Mouse (Mus musculus) hindbrain, embryonic 14.5 days (tissue): ENCODE data around the gene Cpsf6. TPM values are rescaled to one million over a fixed set of nuclear protein-coding genes. Genes with fewer than 3 reads are reported as not detected.
A peak's percentile ranks its signal among the peaks of the same experiment; 100 is the strongest.

Experiments used
- ATAC-seq: fragments of 200-750 bp; cut with Nextera tagmentation; 2 replicates; pipeline ENCODE4 v1.8.0; 2017; ENCODE audit warnings: moderate number of reproducible peaks, mild to moderate bottlenecking, moderate TSS enrichment, moderate library complexity; ENCODE audit not compliant: low FRiP score
- DNase-seq: peaks from one replicate; pipeline ENCODE4 v3.0.0-alpha.2; 2015; ENCODE audit warnings: low spot score
- H3K27ac ChIP-seq: fragments of 300-500 bp; sonication (generic); 2 replicates; pipeline ENCODE4 v1.5.1; 2014; ENCODE audit warnings: mild to moderate bottlenecking, moderate library complexity
- H3K27me3 ChIP-seq: fragments of 300-500 bp; sonication (generic); 2 replicates; pipeline ENCODE4 v1.6.1; 2014; ENCODE audit warnings: mild to moderate bottlenecking, low read length, mixed read lengths; ENCODE audit not compliant: control insufficient read depth, insufficient read depth
- H3K36me3 ChIP-seq: fragments of 300-500 bp; sonication (generic); replicated peaks from 2 replicates; pipeline ENCODE4 v1.6.1; 2014; ENCODE audit not compliant: control insufficient read depth, insufficient read depth
- H3K4me1 ChIP-seq: fragments of 300-500 bp; sonication (generic); replicated peaks from 2 replicates; pipeline ENCODE4 v1.6.1; 2014; ENCODE audit warnings: antibody characterized with exemption, low read length, mixed read lengths; ENCODE audit not compliant: control insufficient read depth, insufficient read depth
- H3K4me2 ChIP-seq: fragments of 300-500 bp; sonication (generic); replicated peaks from 2 replicates; pipeline ENCODE4 v1.6.1; 2014; ENCODE audit warnings: mild to moderate bottlenecking, moderate library complexity
- H3K4me3 ChIP-seq: fragments of 300-500 bp; sonication (generic); replicated peaks from 2 replicates; pipeline ENCODE4 v1.5.1; 2014; ENCODE audit warnings: mild to moderate bottlenecking, low read length
- H3K9ac ChIP-seq: fragments of 300-500 bp; sonication (generic); 2 replicates; pipeline ENCODE4 v1.6.1; 2014
- H3K9me3 ChIP-seq: fragments of 300-500 bp; sonication (generic); 2 replicates; pipeline ENCODE4 v1.6.1; 2016; ENCODE audit warnings: low read length; ENCODE audit not compliant: control insufficient read depth
- WGBS: fragments of 180-500 bp; shearing (Covaris S2); extraction: QIAGEN DNeasy Blood & Tissue Kit; methylation state at CpG from one replicate; pipeline ENCODE4 v1.1.7; 2014; 5-methylcytosine and 5-hydroxymethylcytosine counted together
- polyA plus RNA-seq: library from polyadenylated mRNA; unstranded; fragments of >200 nt; fragmentation: Nextera tagmentation; extraction: Ambion mirVana; gene quantifications from 2 replicates; pipeline ENCODE4 v1.2.1, GENCODE M21; 2014

Cpsf6 gene
- polyA plus RNA-seq, 1 experiment from 2014 or later = 152 TPM

- peak; percentile 19 for ATAC-seq
- peak overlapping the region; percentile 66 for H3K4me2 ChIP-seq
- H3K27me3 ChIP-seq = no peaks in the 10 kb centered on the region
- H3K27ac ChIP-seq = peak overlapping the region; percentile 97
- no peaks in the 10 kb centered on the region for H3K9me3 ChIP-seq
- H3K9ac ChIP-seq = peak overlapping the region; percentile 100
- H3K4me3 ChIP-seq = peak overlapping the region; percentile 97
- H3K36me3 ChIP-seq = no peaks in the 10 kb centered on the region; the same call in 1 of the 2 replicates
- peak; percentile 51 for DNase-seq
- WGBS = under 1% methylated on average over 65 of the region's 74 CpGs
- peaks cover 14% of the 10 kb centered on the region for H3K4me1 ChIP-seq
Measured at GRCm38 (mm10) chr10:117375841-117376579, 3.8 kb downstream of the Cpsf6 start.

DNA sequence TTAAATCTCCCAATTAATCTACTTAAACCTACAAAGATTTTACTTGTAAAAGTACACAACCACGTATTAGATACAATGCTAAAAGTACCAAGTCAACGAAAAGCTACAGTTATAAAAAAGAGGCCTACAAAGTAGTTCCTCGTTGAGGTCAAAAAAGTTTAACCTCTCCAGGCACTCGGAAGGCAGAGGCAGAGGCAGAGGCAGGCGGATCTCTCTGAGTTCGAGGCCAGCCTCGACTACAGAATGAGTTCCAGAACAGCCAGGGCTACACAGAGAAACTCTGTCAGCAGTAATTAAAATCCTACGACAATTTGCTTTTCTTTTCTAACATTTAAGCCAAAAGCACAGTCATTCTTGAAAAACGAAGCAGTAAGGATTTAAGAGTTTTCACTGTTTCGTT is 4.7 kb downstream of the Cpsf6 start:
- peak overlapping the region; percentile 97 for H3K4me3 ChIP-seq
- DNase-seq (no peak), ATAC-seq (no peak)
- no peaks in the 10 kb centered on the region; the same call in 1 of the 2 replicates for H3K36me3 ChIP-seq
- H3K27ac ChIP-seq = no peak overlapping the region
- 24% methylated on average over 10 of the region's 10 CpGs for WGBS
- H3K27me3 ChIP-seq = no peaks in the 10 kb centered on the region
- H3K4me2 ChIP-seq = peak overlapping the region; percentile 66
- H3K4me1 ChIP-seq = peaks cover 14% of the 10 kb centered on the region
- no peaks in the 10 kb centered on the region for H3K9me3 ChIP-seq
- H3K9ac ChIP-seq = peak overlapping the region; percentile 100

DNA sequence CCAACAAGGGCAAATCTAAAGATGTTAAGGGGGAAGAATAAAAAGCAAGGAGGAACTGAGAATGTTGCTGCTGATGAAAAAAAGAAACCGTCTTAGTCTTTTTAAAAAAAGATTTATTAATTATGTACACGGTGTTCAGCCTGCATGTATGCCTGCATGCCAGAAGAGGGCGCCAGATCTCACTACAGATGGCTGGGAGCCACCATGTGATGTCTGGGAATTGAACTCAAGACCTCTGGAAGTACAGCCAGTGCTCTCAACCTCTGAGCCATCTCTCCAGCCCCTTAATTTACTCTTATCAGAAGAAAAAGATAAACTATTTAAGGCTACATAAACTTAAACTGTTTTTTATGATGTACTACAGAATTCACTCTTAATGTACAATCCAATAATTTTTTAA is 16.7 kb downstream of the Cpsf6 start:
- DNase-seq (peak; percentile 70), ATAC-seq (no peak)
- WGBS = 43% methylated on average over 3 of the region's 3 CpGs
- no peak overlapping the region for H3K4me2 ChIP-seq
- no peak overlapping the region for H3K9ac ChIP-seq
- H3K27ac ChIP-seq = no peak overlapping the region
- H3K9me3 ChIP-seq = no peaks in the 10 kb centered on the region
- no peaks in the 10 kb centered on the region for H3K4me1 ChIP-seq
- peaks cover 87% of the 10 kb centered on the region for H3K36me3 ChIP-seq
- no peaks in the 10 kb centered on the region for H3K27me3 ChIP-seq
- no peak overlapping the region for H3K4me3 ChIP-seq

DNA sequence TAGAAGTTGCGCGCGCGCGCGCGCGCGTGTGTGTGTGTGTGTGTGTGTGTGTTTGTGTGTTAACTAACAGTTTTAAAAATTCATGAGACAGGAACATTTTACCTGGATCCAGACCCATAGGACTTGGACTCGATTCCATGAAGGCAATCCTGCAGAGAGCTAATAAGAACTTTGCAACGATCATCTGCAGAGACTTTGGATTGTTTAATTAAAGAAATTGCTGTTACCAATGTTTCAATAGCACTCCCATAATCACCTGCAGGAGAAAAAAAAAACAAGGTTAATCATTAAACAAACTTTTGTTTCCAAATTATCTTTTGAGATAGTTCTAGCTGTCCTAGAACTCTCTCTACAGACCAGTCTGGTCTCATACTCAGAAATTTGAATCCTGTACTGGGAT is 20.9 kb downstream of the Cpsf6 start:
- no peak overlapping the region for H3K4me3 ChIP-seq
- no peak for DNase-seq
- H3K9ac ChIP-seq = no peak overlapping the region
- 88% methylated on average over 11 of the region's 11 CpGs for WGBS
- peaks cover 79% of the 10 kb centered on the region for H3K36me3 ChIP-seq
- H3K27me3 ChIP-seq = no peaks in the 10 kb centered on the region
- H3K9me3 ChIP-seq = no peaks in the 10 kb centered on the region
- no peaks in the 10 kb centered on the region for H3K4me1 ChIP-seq
- no peak overlapping the region for H3K27ac ChIP-seq
- H3K4me2 ChIP-seq = no peak overlapping the region
- no peak for ATAC-seq

DNA sequence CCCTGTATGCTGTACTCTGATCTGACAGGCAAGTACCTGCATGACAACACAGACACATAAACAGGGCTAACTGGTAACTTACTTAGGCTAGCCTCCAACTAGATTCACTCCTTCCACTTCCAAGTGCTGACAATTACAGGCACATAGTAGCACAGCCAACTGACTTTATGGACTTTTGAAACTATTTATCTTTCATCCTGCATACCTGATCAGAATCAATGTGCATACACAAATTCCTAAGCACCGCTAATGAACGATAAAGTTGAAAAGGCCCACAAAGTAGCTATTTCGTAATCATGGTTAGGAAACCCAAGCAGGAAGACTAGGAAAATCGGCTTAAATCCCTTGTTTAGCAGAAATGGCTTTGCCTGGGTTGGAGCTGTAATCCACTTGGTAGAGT is 36.8 kb downstream of the Cpsf6 start:
- Histone ChIP-seq H3K27me3 (no peaks in the 10 kb centered on the region), H3K4me2 (no peak overlapping the region), H3K9me3 (no peaks in the 10 kb centered on the region), H3K36me3 (peaks cover 23% of the 10 kb centered on the region), H3K4me3 (no peak overlapping the region), H3K4me1 (no peaks in the 10 kb centered on the region), H3K27ac (no peak overlapping the region), H3K9ac (no peak overlapping the region)
- WGBS = 94% methylated on average over 4 of the region's 4 CpGs
- no peak for DNase-seq
- ATAC-seq = no peak

GRCm38 (mm10) chr10:117342406-117342805 is 37.4 kb downstream of the Cpsf6 start:
- ATAC-seq (no peak), DNase-seq (no peak)
- Histone ChIP-seq H3K4me3 (no peak overlapping the region), H3K4me2 (no peak overlapping the region), H3K36me3 (peaks cover 27% of the 10 kb centered on the region), H3K9me3 (no peaks in the 10 kb centered on the region), H3K27me3 (no peaks in the 10 kb centered on the region), H3K9ac (no peak overlapping the region), H3K27ac (no peak overlapping the region), H3K4me1 (no peaks in the 10 kb centered on the region)
- 75% methylated on average over 2 of the region's 2 CpGs for WGBS

DNA sequence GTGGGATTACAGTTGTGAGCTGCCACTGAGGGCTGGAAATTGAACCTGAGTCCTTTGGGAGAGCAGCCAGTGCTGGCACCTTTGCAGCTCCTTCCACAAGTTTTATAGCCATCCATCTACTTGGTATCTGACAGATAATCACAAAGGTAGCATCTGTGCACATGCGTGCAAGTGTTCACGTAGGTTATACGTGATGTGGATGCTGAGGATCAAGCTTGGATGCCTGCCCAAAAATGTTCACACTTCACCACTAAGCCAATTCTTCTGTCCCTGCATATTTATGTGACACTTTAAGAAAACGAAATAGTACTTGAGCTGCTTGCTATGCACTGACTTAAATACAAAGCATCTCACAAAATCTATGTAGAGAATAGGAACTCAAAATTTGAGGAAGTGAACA is 38.8 kb downstream of the Cpsf6 start:
- no peak overlapping the region for H3K27ac ChIP-seq
- no peak overlapping the region for H3K4me2 ChIP-seq
- H3K9ac ChIP-seq = no peak overlapping the region
- H3K9me3 ChIP-seq = no peaks in the 10 kb centered on the region
- H3K36me3 ChIP-seq = peaks cover 19% of the 10 kb centered on the region; the same call in 1 of the 2 replicates
- DNase-seq (no peak), ATAC-seq (no peak)
- no peak overlapping the region for H3K4me3 ChIP-seq
- H3K27me3 ChIP-seq = no peaks in the 10 kb centered on the region
- no peaks in the 10 kb centered on the region for H3K4me1 ChIP-seq
- 77% methylated on average over 4 of the region's 4 CpGs for whole genome bisulfite sequencing

GRCm38 (mm10) chr10:117339241-117339640 is 40.6 kb downstream of the Cpsf6 start:
- Histone ChIP-seq H3K27ac (no peak overlapping the region), H3K27me3 (no peaks in the 10 kb centered on the region), H3K36me3 (peaks cover 13% of the 10 kb centered on the region; the same call in 1 of the 2 replicates), H3K9me3 (no peaks in the 10 kb centered on the region), H3K4me3 (no peak overlapping the region), H3K9ac (no peak overlapping the region), H3K4me1 (0 out of 2 replicates have a peak, but pooled peaks cover 5% of the 10 kb centered on the region), H3K4me2 (no peak overlapping the region)
- no peak for DNase-seq
- ATAC-seq = no peak
- WGBS = 86% methylated on average over 7 of the region's 7 CpGs

GRCm38 (mm10) chr10:117337946-117338345 is 41.9 kb downstream of the Cpsf6 start:
- no peak for ATAC-seq
- 0 out of 2 replicates have a peak, but pooled peaks cover 5% of the 10 kb centered on the region for H3K4me1 ChIP-seq
- H3K27me3 ChIP-seq = no peaks in the 10 kb centered on the region
- no peaks in the 10 kb centered on the region for H3K9me3 ChIP-seq
- H3K36me3 ChIP-seq = peaks cover 9% of the 10 kb centered on the region; the same call in 1 of the 2 replicates
- no peak for DNase-seq
- no peak overlapping the region for H3K4me3 ChIP-seq
- H3K9ac ChIP-seq = no peak overlapping the region
- H3K27ac ChIP-seq = no peak overlapping the region
- H3K4me2 ChIP-seq = no peak overlapping the region
